Mouse (Mus musculus) testis, adult 2 months (tissue): ENCODE measurements around the gene Hat1.

Experiments
- CTCF ChIP-seq: fragments of 200-500 bp; IDR thresholded peaks from 2 replicates; pipeline ENCODE4 v1.5.1; 2012; ENCODE audit warnings: low read depth, mild to moderate bottlenecking, inconsistent platforms, low read length, moderate library complexity; ENCODE audit not compliant: control insufficient read depth, insufficient read depth, insufficient replicate concordance
- POLR2A ChIP-seq: fragments of 200-500 bp; IDR thresholded peaks from 2 replicates; pipeline ENCODE4 v1.6.1; 2012; ENCODE audit warnings: low read depth, mild to moderate bottlenecking, inconsistent platforms, low read length, moderate library complexity; ENCODE audit not compliant: control insufficient read depth

GRCm38 (mm10) chr2:71351727-71351987 lies 37.1 kb upstream of the Hat1 start:
- TF ChIP-seq CTCF (no peak), POLR2A (no peak)
